Mouse (Mus musculus) spleen, adult 2 months (tissue): ENCODE measurements around the gene Smyd3.

Experiments
- CTCF ChIP-seq: fragments of 200-500 bp; IDR thresholded peaks from 2 replicates; pipeline ENCODE4 v1.5.1; 2011; ENCODE audit warnings: mild to moderate bottlenecking, inconsistent platforms; ENCODE audit not compliant: insufficient read depth, insufficient read length, insufficient replicate concordance; ENCODE audit errors: extremely low read depth
- POLR2A ChIP-seq: fragments of 200-500 bp; IDR thresholded peaks from 2 replicates; pipeline ENCODE4 v1.6.1; 2011; ENCODE audit warnings: low read depth, low read length, inconsistent platforms

- TF ChIP-seq POLR2A (no peak), CTCF (no peak)
Measured at GRCm38 (mm10) chr1:179485784-179486540, 31.9 kb downstream of the Smyd3 start.
